Mouse (Mus musculus): Measurements from ENCODE around the gene Lrrc4b.

Lrrc4b gene

GRCm38 (mm10) chr7:44485572-44486195 lies 56.9 kb downstream of the Lrrc4b start:
- DNase-seq (ENCODE audit: low spot score in 2 of 2), result no peak

DNA sequence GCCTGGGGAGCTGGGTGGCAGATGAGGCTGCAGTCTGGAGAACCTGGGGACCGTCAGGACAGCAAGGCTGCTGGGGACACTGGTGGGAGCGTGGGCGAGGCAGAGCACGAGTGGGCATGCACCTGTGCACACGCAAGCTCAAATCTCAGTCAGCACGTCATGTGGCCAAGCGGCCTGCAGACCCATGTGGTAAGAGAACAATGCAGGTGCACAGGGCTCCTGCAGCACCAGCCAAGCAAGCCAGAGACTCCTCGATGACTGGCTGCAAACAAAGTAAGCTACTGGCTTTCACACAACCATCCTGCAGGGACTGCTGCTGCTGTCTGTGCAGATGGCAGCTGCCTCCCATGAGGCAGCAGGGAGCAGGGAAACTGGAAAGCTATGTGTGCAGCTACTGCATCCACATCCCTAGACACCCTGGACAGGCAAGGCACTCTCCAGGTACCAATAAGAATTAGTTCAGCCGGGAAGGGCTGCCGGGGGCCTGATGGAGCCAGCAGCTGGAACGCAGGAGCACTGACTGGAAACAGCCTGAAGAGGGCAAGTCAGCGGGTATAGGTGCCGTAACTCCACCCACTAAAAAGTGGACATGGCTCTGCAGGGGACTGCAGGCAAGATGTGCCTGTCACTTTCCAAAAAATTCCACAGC lies 58.2 kb downstream of the Lrrc4b start:
- no peak for DNase-seq (ENCODE audit: low spot score in 2 of 2)

DNA sequence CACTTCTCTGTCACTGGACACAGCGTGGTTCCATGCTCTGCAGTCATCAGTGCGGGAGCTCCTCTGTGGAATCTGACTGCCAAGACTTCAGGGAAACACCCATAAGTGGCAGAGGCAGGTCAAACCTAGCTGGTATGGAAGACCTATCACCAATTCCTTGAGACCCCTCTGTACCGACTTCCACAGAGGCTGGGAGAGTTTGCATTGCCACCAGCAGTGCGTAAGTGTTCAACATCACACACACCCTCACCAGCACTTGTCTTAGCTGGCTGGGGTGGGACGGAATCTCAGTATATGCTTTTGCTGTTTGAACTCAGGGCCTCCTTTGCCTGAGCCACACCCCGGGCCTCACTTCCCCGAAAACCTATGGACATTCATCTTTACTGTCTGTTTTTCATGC lies 59.1 kb downstream of the Lrrc4b start:
- DNase-seq (ENCODE audit: low spot score in 2 of 2), result no peak

DNA sequence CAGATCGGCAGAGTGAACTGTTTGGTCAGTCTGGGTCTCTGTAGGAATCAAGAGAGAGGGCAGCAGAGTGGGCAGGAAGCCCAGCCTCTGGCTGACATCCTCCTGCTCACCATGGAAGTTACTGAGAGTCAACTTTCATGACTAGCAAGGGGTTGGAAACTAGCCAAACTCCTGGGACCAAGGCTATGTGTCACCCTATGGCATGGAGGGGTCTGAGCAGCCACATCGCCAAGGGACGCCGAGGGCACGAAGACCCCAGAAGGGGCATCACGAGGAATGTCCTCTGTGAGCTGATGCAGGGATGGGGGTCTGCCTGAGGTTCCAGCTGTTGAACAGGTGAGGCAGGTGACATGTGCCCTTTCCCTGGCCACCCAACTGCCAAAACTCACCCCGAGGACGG lies 59.7 kb downstream of the Lrrc4b start:
- DNase-seq (ENCODE audit: low spot score in 2 of 2), result no peak

DNA sequence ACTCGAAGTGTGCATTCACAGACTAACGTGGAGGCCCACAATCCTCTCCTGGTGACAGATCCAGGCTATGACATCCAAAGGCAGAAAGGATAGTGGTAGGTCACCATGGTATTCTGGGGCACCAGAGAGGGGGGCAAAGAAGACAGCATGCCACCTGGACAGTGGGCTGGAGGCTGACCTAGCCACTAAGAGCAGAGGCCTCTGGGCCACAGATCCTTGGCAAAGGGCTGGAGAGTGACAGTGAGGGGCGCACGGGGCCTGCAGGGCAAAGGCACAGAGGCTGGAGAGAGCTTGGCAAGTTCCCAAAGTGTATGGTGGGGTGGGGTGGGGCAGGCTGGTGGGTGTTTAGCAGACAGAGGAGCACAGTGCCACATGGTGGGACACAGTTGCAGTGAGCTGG lies 61.5 kb downstream of the Lrrc4b start:
- no peak for DNase-seq (ENCODE audit: low spot score in 2 of 2)

GRCm38 (mm10) chr7:44491391-44491790 lies 62.6 kb downstream of the Lrrc4b start:
- no peak for DNase-seq (ENCODE audit: low spot score in 2 of 2)

DNA sequence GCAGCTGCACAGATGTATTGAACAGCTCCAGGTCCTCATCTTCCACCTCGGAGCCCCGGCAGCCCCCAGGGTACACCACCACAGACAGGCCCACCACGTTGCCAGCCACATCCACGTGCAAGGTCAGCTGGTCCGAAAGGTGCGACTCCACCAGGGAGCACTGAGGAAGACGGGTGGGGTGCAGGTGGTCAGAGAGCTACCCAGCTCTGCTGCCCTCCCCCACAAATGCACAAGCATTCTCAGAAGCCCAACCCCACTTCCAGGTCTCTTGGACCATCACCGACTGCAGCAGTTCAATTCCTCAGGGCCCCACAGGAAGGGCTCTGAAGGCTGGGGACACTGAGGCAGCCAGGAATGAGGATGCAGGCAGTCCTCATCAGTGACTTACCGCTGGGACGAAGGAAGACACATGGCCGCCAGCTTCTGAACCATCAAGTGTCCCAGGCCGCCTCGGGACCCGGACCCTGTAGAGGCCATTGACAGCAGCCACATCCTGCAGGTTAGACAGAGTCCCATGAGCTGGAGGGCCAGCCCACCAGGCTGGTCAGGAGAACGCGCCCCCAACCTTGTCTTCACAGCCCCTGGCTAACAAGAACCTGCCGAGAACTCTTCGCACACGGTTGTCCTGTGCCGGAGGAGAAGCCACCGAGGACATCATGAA lies 63.5 kb downstream of the Lrrc4b start:
- no peak for DNase-seq (ENCODE audit: low spot score in 2 of 2)

- no peak for DNase-seq (ENCODE audit: low spot score in 2 of 2)
These were observed 65.9 kb downstream of the Lrrc4b start for GRCm38 (mm10) chr7:44494681-44495080.

GRCm38 (mm10) chr7:44495086-44495485 lies 66.3 kb downstream of the Lrrc4b start:
- DNase-seq (ENCODE audit: low spot score in 2 of 2), result no peak

DNA sequence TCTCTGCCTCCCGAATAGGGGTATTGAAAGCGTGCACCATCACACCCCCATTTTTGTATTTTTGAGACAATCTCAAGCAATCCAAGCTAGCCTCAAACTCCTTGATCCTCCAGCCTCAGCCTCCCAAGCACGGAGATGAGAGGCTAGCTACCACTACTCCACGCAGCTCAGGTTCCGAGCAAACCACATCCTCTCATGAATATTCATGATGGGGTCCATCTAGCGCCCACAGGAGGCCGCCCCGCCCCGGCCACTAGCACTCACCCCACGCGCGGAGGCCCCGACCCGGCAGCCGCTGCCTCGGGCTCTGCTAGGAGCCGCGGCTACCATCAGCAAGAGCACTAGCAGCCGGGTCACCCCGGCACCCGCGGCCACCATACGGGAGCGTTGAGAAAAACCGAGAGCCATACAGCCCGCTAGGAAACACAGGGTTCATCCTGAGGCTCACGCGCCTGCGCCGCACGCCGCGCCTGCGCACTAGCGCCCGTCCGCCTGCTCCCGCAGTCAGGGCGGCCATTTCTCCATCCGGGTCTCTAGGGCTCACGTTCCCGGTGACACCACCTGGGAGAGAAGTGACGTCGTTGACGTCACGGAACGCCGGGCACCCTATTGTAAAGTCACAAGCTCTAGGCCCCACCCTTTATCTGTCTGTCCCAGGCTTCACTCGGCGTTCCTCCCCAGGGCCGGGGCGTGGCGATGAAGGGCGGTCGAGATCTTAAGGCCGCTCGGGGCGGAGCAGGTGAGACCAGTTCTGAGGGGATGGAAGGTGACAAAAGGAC lies 67.4 kb downstream of the Lrrc4b start, which contains the start of the genes Emc10 and Fam71e1:
Emc10 (minus strand) TSS at position 538 of the 779 bp plus-strand sequence.
Fam71e1 (plus strand) TSS at position 590 of the 779 bp plus-strand sequence.
- DNase-seq (ENCODE audit: low spot score in 2 of 2), result peak; percentile 98 to 99

DNA sequence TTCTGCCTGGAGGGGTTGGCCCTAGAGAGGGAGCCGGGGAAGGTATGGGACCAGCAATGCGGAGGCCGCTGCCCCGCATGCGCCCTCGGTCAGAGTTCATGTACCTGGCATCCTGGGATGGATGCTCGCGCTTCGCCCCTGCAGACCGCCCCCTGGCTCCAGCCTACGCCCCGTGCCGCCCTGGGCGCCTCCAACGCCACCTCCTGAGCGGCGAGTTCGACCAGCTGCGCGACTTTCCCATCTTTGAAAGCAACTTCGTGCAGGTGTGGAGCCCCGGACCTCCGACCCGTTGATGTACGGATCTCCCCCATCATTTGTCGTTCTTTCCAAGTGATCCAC lies 67.9 kb downstream of the Lrrc4b start:
- no peak for DNase-seq (ENCODE audit: low spot score in 2 of 2)

DNA sequence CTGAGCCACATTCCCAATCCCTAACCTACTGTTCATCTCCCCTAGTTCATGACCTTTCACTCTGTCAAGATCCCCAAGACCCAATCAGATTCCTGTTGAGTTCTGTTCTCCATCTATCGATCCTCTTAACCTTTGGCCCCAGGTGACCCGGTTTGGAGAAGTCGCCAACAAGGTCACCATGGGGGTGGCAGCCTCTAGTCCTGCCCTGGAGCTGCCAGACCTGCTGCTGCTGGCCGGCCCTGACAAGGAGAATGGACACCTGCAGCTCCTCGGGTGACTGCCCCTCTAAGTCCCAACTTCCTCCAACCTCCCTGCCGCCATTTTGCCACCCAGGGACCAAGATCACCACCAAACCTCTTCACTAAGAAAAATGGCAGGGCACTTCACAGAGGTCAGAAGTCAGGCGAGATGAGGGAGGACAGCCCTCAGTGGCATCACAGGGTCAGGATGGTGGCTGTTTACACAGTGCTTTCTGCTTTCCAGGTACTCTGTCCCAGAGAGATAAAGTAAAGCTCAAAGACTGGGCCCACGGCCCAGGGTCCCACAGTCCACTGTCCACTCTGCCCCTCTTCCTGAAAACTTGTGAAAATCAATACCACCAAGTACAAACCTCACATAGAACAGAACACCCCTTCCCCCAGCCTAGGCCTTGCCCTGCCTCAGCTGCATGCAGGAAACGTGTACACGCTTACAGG lies 68.7 kb downstream of the Lrrc4b start:
- no peak for DNase-seq (ENCODE audit: low spot score in 2 of 2)

DNA sequence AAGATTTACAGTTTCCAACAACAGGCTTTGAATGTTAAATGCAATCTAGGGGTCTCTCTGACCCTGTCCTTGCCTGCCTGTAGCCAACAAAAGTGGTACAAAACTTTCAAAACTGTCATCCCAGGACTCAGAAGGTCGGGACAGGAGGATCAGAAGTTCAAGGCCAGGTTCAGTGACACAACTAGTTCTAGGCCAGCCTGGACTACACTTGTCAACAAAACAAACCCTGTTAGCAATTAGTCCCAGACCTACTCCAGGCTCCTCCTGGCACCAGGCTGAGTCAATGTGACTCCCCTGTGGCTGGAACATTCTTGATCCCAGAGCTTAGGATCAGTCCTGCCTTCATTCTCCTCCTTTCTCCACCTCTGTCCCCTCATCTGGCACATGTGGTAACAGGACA lies 70.1 kb downstream of the Lrrc4b start:
- DNase-seq (ENCODE audit: low spot score in 2 of 2), result no peak

- no peak for DNase-seq (ENCODE audit: low spot score in 2 of 2)
These were observed 71.2 kb downstream of the Lrrc4b start for GRCm38 (mm10) chr7:44500046-44500445.

DNA sequence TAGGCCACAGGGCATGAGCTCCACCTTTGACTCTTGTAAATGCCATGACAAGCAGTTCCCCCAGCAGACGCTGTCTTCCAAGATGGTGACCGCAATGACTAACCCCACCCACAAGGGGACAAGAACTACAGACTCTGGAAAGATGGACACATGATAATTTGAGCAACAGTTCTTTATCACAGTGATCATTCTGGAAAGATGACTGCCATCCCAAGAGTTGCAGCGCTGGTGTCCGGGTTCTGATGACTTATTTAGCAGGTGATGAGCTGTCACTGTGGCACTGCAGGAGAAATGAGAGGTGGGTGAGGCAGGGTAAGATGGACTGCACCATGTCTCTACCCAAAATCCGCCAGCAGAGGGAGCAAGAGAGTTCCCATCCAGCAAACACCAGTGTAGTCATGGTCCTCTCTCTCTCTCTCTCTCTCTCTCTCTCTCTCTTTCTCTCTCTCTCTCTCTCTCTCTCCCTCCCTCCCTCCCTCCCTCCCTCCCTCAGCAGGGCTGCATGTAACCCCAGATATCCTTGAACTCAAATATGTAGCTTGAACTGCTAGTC lies 72.8 kb downstream of the Lrrc4b start:
- DNase-seq (ENCODE audit: low spot score in 2 of 2), result peak; percentile 80 to 87

- no peak for DNase-seq (ENCODE audit: low spot score in 2 of 2)
These were observed 78.7 kb downstream of the Lrrc4b start for GRCm38 (mm10) chr7:44507491-44507890.
